Mouse (Mus musculus) hindbrain, embryonic 13.5 days (tissue): ENCODE measurements around the gene Prtg. TPM values are rescaled to one million over a fixed set of nuclear protein-coding genes. Genes with fewer than 3 reads are reported as not detected.

Experiments used
- ATAC-seq: fragments of 200-750 bp; cut with Nextera tagmentation; 2 replicates; pipeline ENCODE4 v1.8.0; 2017; ENCODE audit warnings: moderate TSS enrichment; ENCODE audit not compliant: low FRiP score
- H3K27ac ChIP-seq: fragments of 300-500 bp; sonication (generic); 2 replicates; pipeline ENCODE4 v1.5.1; 2015; ENCODE audit warnings: inconsistent platforms, mild to moderate bottlenecking, moderate library complexity
- H3K27me3 ChIP-seq: fragments of 300-500 bp; sonication (generic); 2 replicates; pipeline ENCODE4 v1.6.1; 2015; ENCODE audit warnings: mild to moderate bottlenecking, inconsistent platforms
- H3K36me3 ChIP-seq: fragments of 300-500 bp; sonication (generic); 2 replicates; pipeline ENCODE4 v1.6.1; 2015; ENCODE audit warnings: mild to moderate bottlenecking, inconsistent platforms
- H3K4me1 ChIP-seq: fragments of 300-500 bp; sonication (generic); replicated peaks from 2 replicates; pipeline ENCODE4 v1.6.1; 2015; ENCODE audit warnings: inconsistent platforms
- H3K4me2 ChIP-seq: fragments of 300-500 bp; sonication (generic); 2 replicates; pipeline ENCODE4 v1.6.1; 2015; ENCODE audit warnings: inconsistent platforms, mild to moderate bottlenecking, moderate library complexity
- H3K4me3 ChIP-seq: fragments of 300-500 bp; sonication (generic); 2 replicates; pipeline ENCODE4 v1.5.1; 2015; ENCODE audit warnings: mild to moderate bottlenecking, inconsistent platforms
- H3K9ac ChIP-seq: fragments of 300-500 bp; sonication (generic); 2 replicates; pipeline ENCODE4 v1.6.1; 2015; ENCODE audit warnings: mild to moderate bottlenecking, inconsistent platforms
- H3K9me3 ChIP-seq: fragments of 300-500 bp; sonication (generic); 2 replicates; pipeline ENCODE4 v1.6.1; 2016; ENCODE audit warnings: inconsistent platforms
- WGBS: fragments of 180-500 bp; shearing (Covaris S2); methylation state at CpG from one replicate; pipeline ENCODE4 v1.1.7; 2015; 5-methylcytosine and 5-hydroxymethylcytosine counted together
- polyA plus RNA-seq: library from polyadenylated mRNA; unstranded; fragments of >200 nt; fragmentation: Nextera tagmentation; extraction: Ambion mirVana; gene quantifications from 2 replicates; pipeline ENCODE4 v1.2.1, GENCODE M21; 2015

The Prtg gene
- polyA plus RNA-seq, 1 experiment from 2014 or later: 0.74 TPM

DNA sequence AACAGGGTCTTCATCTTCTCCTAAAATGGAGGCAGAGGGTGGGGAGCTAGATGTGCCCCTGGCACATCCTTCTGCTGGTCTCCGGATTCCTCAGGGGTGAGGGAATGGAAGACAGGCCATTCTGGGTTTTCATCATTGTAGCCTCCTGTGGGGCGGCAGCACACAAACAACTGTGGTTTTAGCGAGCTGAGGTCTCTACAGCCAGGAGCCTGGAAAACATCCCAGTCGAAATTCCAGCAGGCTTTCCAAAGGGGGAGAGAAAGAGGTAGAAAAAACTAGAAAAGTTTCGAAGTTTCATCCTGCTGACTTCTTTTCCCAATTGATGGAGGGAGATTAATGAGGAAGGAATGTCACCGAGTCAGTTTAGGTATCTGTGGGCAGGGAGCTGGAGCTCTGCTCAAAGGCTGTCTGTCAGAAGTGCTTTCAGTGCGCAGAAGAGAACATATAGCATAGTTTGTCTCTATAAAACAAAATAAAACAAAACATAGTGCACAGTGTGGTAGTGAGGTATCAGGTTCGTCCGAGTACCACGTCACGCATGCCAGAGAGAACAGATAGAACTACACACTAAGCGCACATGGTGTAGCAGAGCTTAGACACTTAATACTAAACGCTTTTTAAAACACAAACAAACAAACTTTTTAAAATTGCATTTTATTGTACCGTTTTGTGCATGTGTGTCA is 16.0 kb upstream of the Prtg start:
- H3K27me3 ChIP-seq: 0 out of 2 replicates have a peak, but pooled peaks cover 3% of the 10 kb centered on the region
- no peak overlapping the region for H3K4me2 ChIP-seq
- no peak overlapping the region for H3K9ac ChIP-seq
- no peaks in the 10 kb centered on the region for H3K9me3 ChIP-seq
- 46% methylated on average over 14 of the region's 14 CpGs for WGBS
- H3K27ac ChIP-seq: no peak overlapping the region
- no peak for ATAC-seq
- no peaks in the 10 kb centered on the region for H3K36me3 ChIP-seq
- H3K4me1 ChIP-seq: no peaks in the 10 kb centered on the region
- no peak overlapping the region for H3K4me3 ChIP-seq

DNA sequence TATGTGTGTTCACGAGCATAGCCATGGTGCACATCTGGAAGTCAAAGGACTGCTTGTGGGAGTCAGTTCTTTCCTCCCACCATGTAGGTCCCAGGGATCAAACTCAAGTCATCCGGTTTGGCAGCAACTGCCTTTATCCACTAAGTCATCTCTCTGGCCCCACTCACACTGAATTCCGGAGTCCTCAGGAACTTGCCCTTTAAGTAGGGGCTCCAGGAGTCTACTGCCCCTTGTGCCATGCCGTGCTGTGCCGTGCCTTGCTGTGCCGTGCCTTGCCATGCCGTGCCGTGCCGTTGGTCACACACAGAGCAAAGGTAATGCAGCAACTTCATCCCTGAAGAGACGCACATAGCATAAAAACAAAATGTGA is 15.5 kb upstream of the Prtg start:
- Histone ChIP-seq H3K9me3 (no peaks in the 10 kb centered on the region), H3K9ac (no peak overlapping the region), H3K27me3 (0 out of 2 replicates have a peak, but pooled peaks cover 3% of the 10 kb centered on the region), H3K27ac (no peak overlapping the region), H3K4me2 (peak overlapping the region; percentile 29), H3K4me3 (no peak overlapping the region), H3K36me3 (no peaks in the 10 kb centered on the region), H3K4me1 (no peaks in the 10 kb centered on the region)
- WGBS: 45% methylated on average over 10 of the region's 10 CpGs
- ATAC-seq: no peak

GRCm38 (mm10) chr9:72791681-72792080 is 15.0 kb upstream of the Prtg start:
- no peaks in the 10 kb centered on the region for H3K4me1 ChIP-seq
- no peaks in the 10 kb centered on the region for H3K9me3 ChIP-seq
- no peaks in the 10 kb centered on the region for H3K36me3 ChIP-seq
- no peak overlapping the region for H3K4me3 ChIP-seq
- peak overlapping the region; percentile 29 for H3K4me2 ChIP-seq
- H3K9ac ChIP-seq: no peak overlapping the region
- ATAC-seq: no peak
- H3K27ac ChIP-seq: no peak overlapping the region
- H3K27me3 ChIP-seq: 0 out of 2 replicates have a peak, but pooled peaks cover 3% of the 10 kb centered on the region
- 17% methylated on average over 6 of the region's 6 CpGs for WGBS

- 82% methylated on average over 3 of the region's 3 CpGs for WGBS
- Histone ChIP-seq H3K4me1 (no peaks in the 10 kb centered on the region), H3K9me3 (no peaks in the 10 kb centered on the region)
Observed at GRCm38 (mm10) chr9:72795243-72795642, 11.4 kb upstream of the Prtg start.

GRCm38 (mm10) chr9:72797136-72797621 is 9.5 kb upstream of the Prtg start:
- Histone ChIP-seq H3K4me3 (no peak overlapping the region), H3K4me2 (no peak overlapping the region), H3K27ac (no peak overlapping the region), H3K9me3 (no peaks in the 10 kb centered on the region), H3K27me3 (no peaks in the 10 kb centered on the region), H3K4me1 (no peaks in the 10 kb centered on the region), H3K36me3 (no peaks in the 10 kb centered on the region), H3K9ac (no peak overlapping the region)
- 50% methylated on average over 9 of the region's 9 CpGs for WGBS
- ATAC-seq: no peak

More at GRCm38 (mm10) chr9:72795243-72795642, 11.4 kb upstream of the Prtg start:
- H3K27ac ChIP-seq: no peak overlapping the region
- 0 out of 2 replicates have a peak, but pooled peaks cover 3% of the 10 kb centered on the region for H3K27me3 ChIP-seq
- no peak overlapping the region for H3K4me3 ChIP-seq
- no peak for ATAC-seq
- H3K36me3 ChIP-seq: no peaks in the 10 kb centered on the region
- no peak overlapping the region for H3K9ac ChIP-seq
- no peak overlapping the region for H3K4me2 ChIP-seq

- WGBS: 24% methylated on average over 4 of the region's 4 CpGs
- no peak for ATAC-seq
- no peak overlapping the region for H3K4me2 ChIP-seq
Observed at GRCm38 (mm10) chr9:72803280-72803679, 3.4 kb upstream of the Prtg start.

DNA sequence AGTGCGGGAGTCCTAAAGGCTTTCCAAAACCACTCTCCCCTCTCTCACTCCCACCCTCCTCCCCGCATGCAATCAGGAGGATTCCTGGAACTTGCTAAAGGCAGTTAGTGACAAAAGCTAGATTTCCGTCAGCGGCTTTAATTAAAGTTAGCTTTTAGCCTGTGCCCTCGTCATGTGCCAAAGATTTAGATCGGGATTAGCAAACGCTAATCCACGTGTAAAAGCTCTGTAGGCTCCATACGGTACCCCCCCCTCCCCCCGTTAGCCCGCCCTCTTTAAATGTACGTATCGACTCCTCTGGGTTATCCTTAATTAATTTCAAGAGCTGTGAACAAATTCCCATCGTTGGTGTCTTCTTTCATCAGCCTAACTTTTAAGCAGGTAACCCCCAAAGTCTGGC is 528 bp upstream of the Prtg start:
- H3K4me3 ChIP-seq: peak overlapping the region; percentile 83
- peak overlapping the region; percentile 100 for H3K4me2 ChIP-seq
- H3K4me1 ChIP-seq: peaks cover 10% of the 10 kb centered on the region
- H3K27ac ChIP-seq: no peak overlapping the region
- 3% methylated on average over 14 of the region's 14 CpGs for WGBS
- H3K36me3 ChIP-seq: no peaks in the 10 kb centered on the region
- no peak overlapping the region for H3K9ac ChIP-seq
- no peaks in the 10 kb centered on the region for H3K9me3 ChIP-seq
- no peak for ATAC-seq
- H3K27me3 ChIP-seq: peaks cover 14% of the 10 kb centered on the region

More at GRCm38 (mm10) chr9:72803280-72803679, 3.4 kb upstream of the Prtg start:
- Histone ChIP-seq H3K4me3 (no peak overlapping the region), H3K36me3 (no peaks in the 10 kb centered on the region), H3K9me3 (no peaks in the 10 kb centered on the region), H3K27me3 (no peaks in the 10 kb centered on the region), H3K4me1 (peaks cover 10% of the 10 kb centered on the region), H3K27ac (no peak overlapping the region), H3K9ac (no peak overlapping the region)

DNA sequence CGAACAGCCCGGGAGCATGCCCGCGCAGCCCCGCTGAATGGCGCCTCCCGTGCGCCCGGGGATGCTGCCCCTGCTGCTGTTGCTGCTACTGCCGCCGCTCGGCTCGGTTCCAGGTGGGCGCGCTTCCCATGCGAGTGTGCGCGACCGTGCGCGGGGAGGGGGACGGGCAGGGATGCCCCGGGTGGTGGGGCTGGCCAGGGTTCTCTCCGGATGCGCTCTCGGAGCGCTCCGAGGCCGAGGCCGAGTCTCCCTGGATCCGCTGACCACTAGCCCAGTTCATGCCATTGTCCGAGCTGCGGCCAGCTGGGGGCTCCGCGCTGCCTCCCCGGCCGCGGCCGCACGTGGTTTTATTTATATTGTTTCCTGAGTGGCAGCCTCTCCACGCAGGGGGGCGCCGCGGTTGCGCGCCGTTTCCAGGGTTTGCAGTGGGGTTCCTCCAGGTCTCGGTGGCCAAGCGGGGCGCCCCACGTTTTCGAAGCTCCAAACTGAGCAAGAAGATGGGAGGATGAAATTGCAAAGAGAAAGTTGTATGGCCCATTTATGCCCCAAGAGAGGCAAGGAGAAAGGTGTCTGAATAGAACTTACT is 839 bp downstream of the Prtg start:
- ATAC-seq: peak; percentile 92
- H3K27me3 ChIP-seq: peaks cover 14% of the 10 kb centered on the region
- under 1% methylated on average over 51 of the region's 52 CpGs for WGBS
- H3K4me1 ChIP-seq: peaks cover 12% of the 10 kb centered on the region
- H3K9ac ChIP-seq: peak overlapping the region; percentile 85
- peak overlapping the region; percentile 100 for H3K4me2 ChIP-seq
- H3K4me3 ChIP-seq: peak overlapping the region; percentile 83
- H3K9me3 ChIP-seq: no peaks in the 10 kb centered on the region
- no peaks in the 10 kb centered on the region for H3K36me3 ChIP-seq
- H3K27ac ChIP-seq: peak overlapping the region; percentile 78

GRCm38 (mm10) chr9:72808176-72808575 is 1.5 kb downstream of the Prtg start:
- WGBS: 0% methylated on average over 6 of the region's 6 CpGs

DNA sequence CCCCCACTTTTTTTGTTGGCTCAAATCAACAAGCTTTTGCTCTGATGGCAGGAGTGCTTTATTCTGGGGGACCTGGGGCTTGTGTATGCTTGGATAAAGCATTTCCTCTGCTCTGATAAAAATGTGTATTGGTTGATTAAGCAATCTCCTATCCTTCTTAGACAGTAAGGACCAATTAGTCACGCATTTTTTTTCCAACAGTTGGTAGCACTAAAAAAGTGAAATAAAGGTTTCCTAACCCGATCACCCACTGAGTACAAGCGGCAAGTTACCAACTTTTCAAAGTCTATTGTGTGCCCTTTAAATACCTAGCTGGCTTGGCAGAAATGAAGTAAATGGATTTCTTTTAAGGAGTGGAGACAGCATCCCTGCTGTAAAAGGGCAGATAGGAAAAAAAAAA is 1.9 kb downstream of the Prtg start:
- Histone ChIP-seq H3K27ac (no peak overlapping the region), H3K4me3 (no peak overlapping the region), H3K36me3 (no peaks in the 10 kb centered on the region), H3K4me2 (peak overlapping the region; percentile 100; the same call in 1 of the 2 replicates), H3K9ac (no peak overlapping the region), H3K4me1 (peaks cover 17% of the 10 kb centered on the region), H3K27me3 (peaks cover 16% of the 10 kb centered on the region), H3K9me3 (no peaks in the 10 kb centered on the region)
- WGBS: 4% methylated on average over 3 of the region's 3 CpGs
- ATAC-seq: no peak

More at GRCm38 (mm10) chr9:72808176-72808575, 1.5 kb downstream of the Prtg start:
- peaks cover 16% of the 10 kb centered on the region for H3K27me3 ChIP-seq
- peak overlapping the region; percentile 83 for H3K4me3 ChIP-seq
- H3K4me1 ChIP-seq: peaks cover 17% of the 10 kb centered on the region
- no peaks in the 10 kb centered on the region for H3K36me3 ChIP-seq
- H3K4me2 ChIP-seq: peak overlapping the region; percentile 100
- H3K9me3 ChIP-seq: no peaks in the 10 kb centered on the region
- no peak overlapping the region for H3K27ac ChIP-seq
- ATAC-seq: no peak
- no peak overlapping the region for H3K9ac ChIP-seq

GRCm38 (mm10) chr9:72809077-72809476 is 2.4 kb downstream of the Prtg start:
- Histone ChIP-seq H3K27ac (no peak overlapping the region), H3K9me3 (no peaks in the 10 kb centered on the region), H3K4me2 (0 out of 2 replicates have a peak overlapping the region, but pooled peaks have one; percentile 0), H3K4me1 (peaks cover 17% of the 10 kb centered on the region), H3K9ac (no peak overlapping the region), H3K36me3 (no peaks in the 10 kb centered on the region), H3K4me3 (no peak overlapping the region), H3K27me3 (peaks cover 16% of the 10 kb centered on the region)
- ATAC-seq: no peak
- WGBS: 46% methylated on average over 2 of the region's 2 CpGs

DNA sequence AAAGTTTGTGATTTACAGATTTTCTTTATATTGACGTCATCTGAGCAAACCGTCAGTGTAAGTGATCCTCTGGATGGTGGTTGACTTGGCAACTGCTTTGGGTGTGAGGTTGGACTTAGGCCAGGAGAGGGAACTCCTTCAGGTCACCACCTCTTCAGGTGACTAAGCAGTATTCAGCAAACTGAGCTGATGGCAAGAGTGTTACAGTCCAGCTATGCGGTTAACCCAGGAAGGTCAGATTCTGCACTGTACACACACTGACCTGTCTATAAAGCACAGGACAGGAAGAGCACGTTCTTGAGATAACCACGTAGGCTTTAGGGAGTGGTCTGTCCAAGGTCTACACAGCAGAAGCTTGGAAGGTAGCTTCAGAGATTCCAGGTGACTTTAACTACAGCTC is 3.9 kb downstream of the Prtg start:
- no peak overlapping the region for H3K4me3 ChIP-seq
- H3K27ac ChIP-seq: no peak overlapping the region
- ATAC-seq: no peak
- H3K27me3 ChIP-seq: peaks cover 16% of the 10 kb centered on the region
- H3K4me1 ChIP-seq: peaks cover 17% of the 10 kb centered on the region
- no peaks in the 10 kb centered on the region for H3K36me3 ChIP-seq
- no peak overlapping the region for H3K9ac ChIP-seq
- WGBS: 69% methylated on average over 5 of the region's 5 CpGs
- no peak overlapping the region for H3K4me2 ChIP-seq
- H3K9me3 ChIP-seq: no peaks in the 10 kb centered on the region
